17 mouse cellular contexts compared by ENCODE assay signal in the genomic region with DNA sequence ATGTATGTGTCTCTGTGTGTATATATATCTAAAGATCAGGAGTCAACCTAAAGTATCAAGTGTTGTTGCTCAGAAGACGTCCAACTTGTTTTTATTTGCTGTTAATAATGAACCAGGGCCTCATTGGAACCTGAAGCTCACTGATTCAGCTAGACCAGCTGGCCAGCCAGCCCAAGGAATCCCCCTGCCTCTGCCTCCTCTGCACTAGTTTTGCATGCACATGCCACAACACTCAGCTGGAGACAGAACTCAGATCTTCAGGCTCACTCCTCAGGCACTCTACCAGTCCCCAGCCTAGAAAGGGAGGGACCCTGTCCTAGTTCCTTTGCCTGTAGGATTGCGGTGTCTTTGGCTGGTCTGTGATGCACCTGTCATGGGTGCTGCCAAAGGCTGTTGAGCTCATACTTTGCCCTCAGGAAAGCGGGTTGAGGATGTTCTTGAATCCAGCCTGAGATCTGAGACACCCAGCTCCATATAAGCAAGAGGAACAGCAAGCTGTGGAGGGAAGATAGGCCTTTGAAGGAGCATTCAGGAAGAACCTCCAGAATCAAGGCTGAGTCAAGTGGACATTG.
DNase-seq lines count a peak whose midpoint lies in the region; ATAC-seq and TF ChIP-seq lines count a peak whose summit lies in the region.
"Had no signal": no experiment of that assay in that cellular context is flagged by ENCODE, and none has a peak within 500 bp of the region (broad histone marks: within the 10 kb centered on the region; RNA-seq: fewer than 3 reads in every experiment).

No protein-coding gene starts in this region.

- no peak for DNase-seq in midbrain, embryonic 10.5 days (ENCODE audit: low spot score)
- DNase-seq in midbrain, embryonic 14.5 days, result no peak
- DNase-seq in CD4-positive helper T cell, adult 2 months (ENCODE audit: low read depth, low spot score), result peak; percentile 26
- DNase-seq in MEL (ENCODE audit: low read depth, low spot score), result peak; percentile 51
- DNase-seq in urinary bladder, postnatal 25 days (ENCODE audit: low spot score), result no peak
- DNase-seq in heart, postnatal 10 days, result no peak
- DNase-seq: cerebellum, adult 18-20 months; cerebellum, adult 9-10 months; cerebellum, postnatal 14 days; gastrocnemius, postnatal 25 days had no signal

- TF ChIP-seq CTCF in E14TG2a.4 (conservative IDR thresholded peaks at IDR 0.05; ENCODE audit: low read length) (no peak), MEL (IDR thresholded peaks at IDR 0.05 in 2 of 3, conservative IDR thresholded peaks at IDR 0.05 in 1 of 3; ENCODE audit: control insufficient read depth in 1 of 3, insufficient read depth in 1 of 3, low read depth in 2 of 3, low read length in 3 of 3, poor library complexity in 1 of 3, severe bottlenecking in 1 of 3) (no peak)

- TF ChIP-seq RAD21 in MEL (IDR thresholded peaks at IDR 0.05; ENCODE audit: low read depth, low read length), result no peak

- no peak overlapping the region for H3K4me2 ChIP-seq in midbrain, embryonic 14.5 days (ENCODE audit: low read length)
- H3K4me2 ChIP-seq in liver, embryonic 12.5 days, result no peak overlapping the region
- H3K4me2 ChIP-seq: forebrain, embryonic 15.5 days; heart, embryonic 12.5 days; heart, embryonic 15.5 days; hindbrain, embryonic 14.5 days had no signal

- peaks cover 9% of the 10 kb centered on the region; the same call in 1 of the 2 replicates for H3K4me1 ChIP-seq in midbrain, embryonic 10.5 days
- no peaks in the 10 kb centered on the region for H3K4me1 ChIP-seq in midbrain, embryonic 14.5 days (ENCODE audit: control insufficient read depth, insufficient read depth, low read length)
- peaks cover 58% of the 10 kb centered on the region for H3K4me1 ChIP-seq in E14TG2a.4 (replicated peaks; ENCODE audit: low read depth, low read length)
- peaks cover 34 to 78% of the 10 kb centered on the region in 2 experiments for H3K4me1 ChIP-seq in MEL (ENCODE audit: control insufficient read depth in 1 of 2, insufficient read depth in 2 of 2, low read length in 2 of 2)
- peaks cover 30% of the 10 kb centered on the region for H3K4me1 ChIP-seq in liver, embryonic 12.5 days
- H3K4me1 ChIP-seq: forebrain, embryonic 15.5 days had no signal

- no peaks in the 10 kb centered on the region for H3K36me3 ChIP-seq in midbrain, embryonic 10.5 days
- H3K36me3 ChIP-seq in midbrain, embryonic 14.5 days (ENCODE audit: control insufficient read depth, insufficient read depth, low read length), result no peaks in the 10 kb centered on the region
- no peaks in the 10 kb centered on the region for H3K36me3 ChIP-seq in E14TG2a.4 (ENCODE audit: insufficient read depth, low read length)
- peaks cover 0 to 48% of the 10 kb centered on the region in 2 experiments; a peak in 2 of 4 replicates for H3K36me3 ChIP-seq in MEL (ENCODE audit: control insufficient read depth in 1 of 2, insufficient read depth in 2 of 2, low read length in 2 of 2)
- no peaks in the 10 kb centered on the region for H3K36me3 ChIP-seq in liver, embryonic 12.5 days
- H3K36me3 ChIP-seq: forebrain, embryonic 15.5 days; heart, embryonic 12.5 days; heart, embryonic 15.5 days had no signal

- intact Hi-C loops in heart, postnatal 10 days (cut with DNase I), result no loop called here

- ATAC-seq in midbrain, embryonic 14.5 days (ENCODE audit: low FRiP score, low TSS enrichment), result no peak
- no peak for ATAC-seq in liver, embryonic 12.5 days
- ATAC-seq: forebrain, embryonic 15.5 days; hindbrain, postnatal 0 days had no signal

- TF ChIP-seq POLR2A in MEL (IDR thresholded peaks at IDR 0.05; ENCODE audit: control insufficient read depth in 1 of 2, insufficient read depth in 1 of 2, low read depth in 1 of 2, low read length in 2 of 2, poor library complexity in 1 of 2), result no peak

- no peak overlapping the region for H3K4me3 ChIP-seq in midbrain, embryonic 10.5 days
- no peak overlapping the region for H3K4me3 ChIP-seq in midbrain, embryonic 14.5 days (replicated peaks; ENCODE audit: low read depth, low read length)
- peak overlapping the region; percentile 39; the same call in 1 of the 2 replicates for H3K4me3 ChIP-seq in E14TG2a.4 (replicated peaks; ENCODE audit: low read length)
- no peak overlapping the region; a peak in 1 of 4 replicates for H3K4me3 ChIP-seq in MEL (ENCODE audit: control insufficient read depth in 1 of 2, insufficient read depth in 1 of 2, low read depth in 2 of 2, low read length in 2 of 2)
- no peak overlapping the region for H3K4me3 ChIP-seq in liver, embryonic 12.5 days
- H3K4me3 ChIP-seq: forebrain, embryonic 15.5 days; heart, embryonic 12.5 days; heart, embryonic 15.5 days had no signal

- no peaks in the 10 kb centered on the region; the same call in 1 of the 2 replicates for H3K79me2 ChIP-seq in MEL (ENCODE audit: control insufficient read depth, insufficient read depth, low read length, poor library complexity)

- no peaks in the 10 kb centered on the region for H3K9me3 ChIP-seq in midbrain, embryonic 10.5 days (replicated peaks)
- H3K9me3 ChIP-seq in midbrain, embryonic 14.5 days (ENCODE audit: control insufficient read depth, low read length), result no peaks in the 10 kb centered on the region
- H3K9me3 ChIP-seq in E14TG2a.4 (ENCODE audit: low read length) (no peaks in the 10 kb centered on the region), MEL (replicated peaks; ENCODE audit: insufficient read depth, low read length) (no peaks in the 10 kb centered on the region)
- no peaks in the 10 kb centered on the region for H3K9me3 ChIP-seq in liver, embryonic 12.5 days (replicated peaks)
- H3K9me3 ChIP-seq: forebrain, embryonic 15.5 days; heart, embryonic 15.5 days had no signal

- H3K27ac ChIP-seq in midbrain, embryonic 10.5 days (replicated peaks), result 0 out of 2 replicates have a peak overlapping the region, but pooled peaks have one; percentile 23
- H3K27ac ChIP-seq in midbrain, embryonic 14.5 days (replicated peaks; ENCODE audit: low read depth, low read length), result no peak overlapping the region
- H3K27ac ChIP-seq in MEL (ENCODE audit: control insufficient read depth, low read depth, low read length), result peak overlapping the region; percentile 72
- H3K27ac ChIP-seq in liver, embryonic 12.5 days, result no peak overlapping the region
- H3K27ac ChIP-seq: forebrain, embryonic 15.5 days; heart, embryonic 15.5 days; hindbrain, embryonic 14.5 days; hindbrain, postnatal 0 days had no signal

- TF ChIP-seq EP300 in MEL (IDR thresholded peaks at IDR 0.05; ENCODE audit: low read depth in 1 of 2, low read length in 2 of 2), result 0 out of 4 replicates have a peak, but pooled peaks of 1 of the 2 experiments have one; percentile 24

- H3K9ac ChIP-seq in midbrain, embryonic 14.5 days (replicated peaks; ENCODE audit: low read length), result no peak overlapping the region
- H3K9ac ChIP-seq in MEL (ENCODE audit: control insufficient read depth, low read depth, low read length, poor library complexity, severe bottlenecking), result peak overlapping the region; percentile 27
- no peak overlapping the region for H3K9ac ChIP-seq in liver, embryonic 12.5 days
- H3K9ac ChIP-seq: forebrain, embryonic 15.5 days; heart, embryonic 12.5 days; heart, embryonic 15.5 days; hindbrain, embryonic 14.5 days had no signal

- 91% methylated on average over 3 of the region's 3 CpGs for WGBS in midbrain, embryonic 10.5 days
- WGBS in midbrain, embryonic 14.5 days, result 88% methylated on average over 3 of the region's 3 CpGs
- WGBS in liver, embryonic 12.5 days (ENCODE audit: insufficient replicate concordance), result 56% methylated on average over 3 of the region's 3 CpGs

- H3K27me3 ChIP-seq in midbrain, embryonic 10.5 days (ENCODE audit: low read depth, poor library complexity, severe bottlenecking), result no peaks in the 10 kb centered on the region
- H3K27me3 ChIP-seq in midbrain, embryonic 14.5 days (ENCODE audit: control insufficient read depth, insufficient read depth, low read length), result no peaks in the 10 kb centered on the region
- H3K27me3 ChIP-seq in E14TG2a.4 (ENCODE audit: insufficient read depth, low read length) (no peaks in the 10 kb centered on the region), MEL (ENCODE audit: control insufficient read depth in 1 of 2, insufficient read depth in 2 of 2, low read length in 2 of 2) (no peaks in the 10 kb centered on the region)
- H3K27me3 ChIP-seq in liver, embryonic 12.5 days (replicated peaks), result peaks cover 11% of the 10 kb centered on the region; the same call in 1 of the 2 replicates
- H3K27me3 ChIP-seq: forebrain, embryonic 15.5 days had no signal

TF ChIP-seq in MEL, 35 proteins besides CTCF, POLR2A, EP300 and RAD21 (continues in another document):
- peak; percentile 79 for TF ChIP-seq TAL1 (IDR thresholded peaks at IDR 0.05; ENCODE audit: low read length)
- TF ChIP-seq MAZ (IDR thresholded peaks at IDR 0.05; ENCODE audit: low read depth, low read length), result no peak
- TF ChIP-seq MYC (IDR thresholded peaks at IDR 0.05; ENCODE audit: low read depth, low read length), result no peak
- TF ChIP-seq RCOR1 (IDR thresholded peaks at IDR 0.05; ENCODE audit: low read depth, low read length), result no peak
- TF ChIP-seq ZNF384 (IDR thresholded peaks at IDR 0.05; ENCODE audit: low read depth, low read length), result no peak
- no peak for TF ChIP-seq GATA1 (IDR thresholded peaks at IDR 0.05; ENCODE audit: low read depth, low read length)
- no peak for TF ChIP-seq UBTF (IDR thresholded peaks at IDR 0.05; ENCODE audit: borderline replicate concordance, insufficient read depth, low read depth, low read length)
- TF ChIP-seq ZKSCAN1 (IDR thresholded peaks at IDR 0.05; ENCODE audit: low read depth, low read length), result no peak
- no peak for TF ChIP-seq NELFE (IDR thresholded peaks at IDR 0.05; ENCODE audit: low read depth, low read length)
- 0 out of 2 replicates have a peak, but pooled peaks have one; percentile 30 for TF ChIP-seq TBP (IDR thresholded peaks at IDR 0.05; ENCODE audit: low read depth, low read length)
- no peak for TF ChIP-seq USF1 (IDR thresholded peaks at IDR 0.05; ENCODE audit: low read depth, low read length)
- TF ChIP-seq TCF12 (IDR thresholded peaks at IDR 0.05; ENCODE audit: low read depth, low read length), result 0 out of 2 replicates have a peak, but pooled peaks have one; percentile 19
- no peak for TF ChIP-seq SMC3 (IDR thresholded peaks at IDR 0.05; ENCODE audit: low read depth, low read length)
- no peak for TF ChIP-seq BHLHE40 (IDR thresholded peaks at IDR 0.05; ENCODE audit: borderline replicate concordance, low read depth, low read length)
- TF ChIP-seq MEF2A (IDR thresholded peaks at IDR 0.05; ENCODE audit: extremely low read depth, insufficient replicate concordance, low read depth, low read length, poor library complexity, severe bottlenecking), result no peak
- TF ChIP-seq POLR2AphosphoS5 (IDR thresholded peaks at IDR 0.05; ENCODE audit: borderline replicate concordance, low read depth, low read length), result no peak
- TF ChIP-seq SIN3A (IDR thresholded peaks at IDR 0.05; ENCODE audit: low read length), result no peak
- TF ChIP-seq ZC3H11A (IDR thresholded peaks at IDR 0.05; ENCODE audit: low read depth, low read length), result no peak
- TF ChIP-seq NRF1 (IDR thresholded peaks at IDR 0.05; ENCODE audit: insufficient read depth, low read depth, low read length, poor library complexity, severe bottlenecking), result no peak
- no peak for TF ChIP-seq MAFK (IDR thresholded peaks at IDR 0.05; ENCODE audit: borderline replicate concordance, low read depth, low read length)

Comparison
In these comparisons a context has a peak if more than half of its experiments do, and no peak if none do; other contexts are left out.
1. H3K27ac ChIP-seq: peak in midbrain, embryonic 10.5 days (single experiment) and MEL (single experiment); none in midbrain, embryonic 14.5 days (single experiment) and liver, embryonic 12.5 days (single experiment).
2. DNase-seq: peak in CD4-positive helper T cell, adult 2 months (single experiment) and MEL (single experiment); none in midbrain, embryonic 10.5 days (single experiment), midbrain, embryonic 14.5 days (single experiment), urinary bladder, postnatal 25 days (single experiment) and heart, postnatal 10 days (0 of 2).